Mouse (Mus musculus) heart, embryonic 11.5 days (tissue): ENCODE measurements around the gene AC140267.1. TPM values are rescaled to one million over a fixed set of nuclear protein-coding genes. Genes with fewer than 3 reads are reported as not detected.

Source experiments
- ATAC-seq: fragments of 200-750 bp; cut with Nextera tagmentation; replicated peaks from 2 replicates; pipeline ENCODE4 v1.8.0; 2017; ENCODE audit warnings: moderate library complexity; ENCODE audit not compliant: insufficient number of reproducible peaks, low FRiP score, low TSS enrichment
- H3K27ac ChIP-seq: fragments of 300-500 bp; sonication (generic); 2 replicates; pipeline ENCODE4 v1.5.1; 2014; ENCODE audit warnings: mild to moderate bottlenecking, low read depth, low read length
- H3K27me3 ChIP-seq: fragments of 300-500 bp; sonication (generic); 2 replicates; pipeline ENCODE4 v1.6.1; 2014; ENCODE audit warnings: mild to moderate bottlenecking, low read length, mixed read lengths; ENCODE audit not compliant: control insufficient read depth, insufficient read depth
- H3K36me3 ChIP-seq: fragments of 300-500 bp; sonication (generic); 2 replicates; pipeline ENCODE4 v1.6.1; 2014; ENCODE audit warnings: mild to moderate bottlenecking, low read length, moderate library complexity, mixed read lengths; ENCODE audit not compliant: control insufficient read depth, insufficient read depth
- H3K4me1 ChIP-seq: fragments of 300-500 bp; sonication (generic); 2 replicates; pipeline ENCODE4 v1.6.1; 2014; ENCODE audit warnings: low read length; ENCODE audit not compliant: control insufficient read depth, insufficient read depth
- H3K4me2 ChIP-seq: fragments of 300-500 bp; sonication (generic); 2 replicates; pipeline ENCODE4 v1.6.1; 2014; ENCODE audit warnings: mild to moderate bottlenecking, moderate library complexity
- H3K4me3 ChIP-seq: fragments of 300-500 bp; sonication (generic); 2 replicates; pipeline ENCODE4 v1.5.1; 2014; ENCODE audit warnings: low read depth, low read length
- H3K9ac ChIP-seq: fragments of 300-500 bp; sonication (generic); 2 replicates; pipeline ENCODE4 v1.6.1; 2014; ENCODE audit warnings: mild to moderate bottlenecking, low read depth, low read length, moderate library complexity
- H3K9me3 ChIP-seq: fragments of 300-500 bp; sonication (generic); replicated peaks from 2 replicates; pipeline ENCODE4 v1.6.1; 2016; ENCODE audit warnings: low read length; ENCODE audit not compliant: control insufficient read depth
- WGBS: fragments of 180-500 bp; shearing (Covaris S2); extraction: QIAGEN DNeasy Blood & Tissue Kit; methylation state at CpG from one replicate; pipeline ENCODE4 v1.1.7; 2014; ENCODE audit not compliant: insufficient replicate concordance; 5-methylcytosine and 5-hydroxymethylcytosine counted together
- polyA plus RNA-seq: library from polyadenylated mRNA; unstranded; fragments of >200 nt; fragmentation: Nextera tagmentation; extraction: Ambion mirVana; gene quantifications from 2 replicates; pipeline ENCODE4 v1.2.1, GENCODE M21; 2014

Gene AC140267.1
- polyA plus RNA-seq, result not detected in 2 replicates

GRCm38 (mm10) chr15:80235535-80235934, at the start of gene AC140267.1:
TSS of gene AC140267.1 (plus strand) at chr15:80235835.
- Histone ChIP-seq H3K9ac (peak within 1 kb of the TSS; percentile 94), H3K27me3 (no peaks in the 10 kb centered on the region), H3K4me2 (peak within 1 kb of the TSS; percentile 68), H3K9me3 (no peaks in the 10 kb centered on the region), H3K4me3 (peak within 1 kb of the TSS; percentile 96), H3K36me3 (peaks cover 16% of the 10 kb centered on the region), H3K27ac (peak within 1 kb of the TSS; percentile 82), H3K4me1 (peaks cover 9% of the 10 kb centered on the region)
- no peak for ATAC-seq
- WGBS, result 82% methylated on average over 9 of the region's 9 CpGs

DNA sequence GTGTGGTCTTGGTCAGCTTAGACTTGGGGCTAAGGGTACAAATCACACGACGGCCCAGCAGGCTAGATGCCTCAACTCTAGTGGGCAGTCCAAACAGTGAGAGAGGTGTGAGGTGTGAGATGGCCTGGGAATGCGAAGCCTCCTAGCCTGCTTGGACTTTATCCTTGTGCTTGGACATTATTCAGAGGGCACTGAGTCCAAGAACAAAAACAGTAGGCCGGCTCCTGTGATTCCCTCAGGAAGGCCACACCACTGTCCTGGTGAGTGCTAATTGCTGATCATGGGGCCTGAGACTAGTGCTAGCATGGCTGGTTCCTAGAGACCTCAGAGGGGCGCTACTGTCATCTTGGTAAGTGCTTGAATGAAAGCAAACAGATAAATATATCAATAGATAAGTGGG, 46.7 kb upstream of the AC140267.1 start:
- no peaks in the 10 kb centered on the region for H3K9me3 ChIP-seq
- H3K36me3 ChIP-seq, result no peaks in the 10 kb centered on the region
- H3K4me2 ChIP-seq, result no peak overlapping the region
- no peak for ATAC-seq
- no peak overlapping the region for H3K9ac ChIP-seq
- H3K4me1 ChIP-seq, result peaks cover 4% of the 10 kb centered on the region
- WGBS, result 59% methylated on average over 5 of the region's 5 CpGs
- H3K27me3 ChIP-seq, result no peaks in the 10 kb centered on the region
- H3K4me3 ChIP-seq, result no peak overlapping the region
- H3K27ac ChIP-seq, result no peak overlapping the region

DNA sequence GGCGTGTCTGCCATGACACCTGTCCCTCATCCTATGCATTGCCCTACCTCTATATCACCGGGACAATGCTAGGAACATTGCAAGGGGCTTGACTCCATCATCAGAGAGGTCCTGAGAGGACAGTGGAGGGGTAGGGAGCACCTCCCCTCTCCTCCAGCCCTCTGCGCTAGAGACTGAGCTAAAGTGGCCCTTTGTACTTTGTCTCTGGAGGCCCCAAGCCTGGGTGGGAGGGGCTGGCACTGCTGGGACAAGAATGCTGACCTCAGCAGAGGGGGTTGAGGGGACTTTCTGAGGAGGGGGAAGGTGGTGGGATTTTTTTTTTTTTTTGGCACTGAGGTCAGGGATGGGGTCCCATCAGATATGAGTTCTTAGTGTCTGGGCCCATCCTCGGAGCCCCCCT, 45.6 kb upstream of the AC140267.1 start:
- WGBS, result 61% methylated on average over 4 of the region's 4 CpGs
- H3K4me1 ChIP-seq, result peaks cover 4% of the 10 kb centered on the region
- no peak overlapping the region for H3K4me2 ChIP-seq
- H3K9ac ChIP-seq, result no peak overlapping the region
- H3K27me3 ChIP-seq, result no peaks in the 10 kb centered on the region
- H3K27ac ChIP-seq, result no peak overlapping the region
- no peaks in the 10 kb centered on the region for H3K9me3 ChIP-seq
- H3K36me3 ChIP-seq, result no peaks in the 10 kb centered on the region
- H3K4me3 ChIP-seq, result no peak overlapping the region
- ATAC-seq, result no peak

DNA sequence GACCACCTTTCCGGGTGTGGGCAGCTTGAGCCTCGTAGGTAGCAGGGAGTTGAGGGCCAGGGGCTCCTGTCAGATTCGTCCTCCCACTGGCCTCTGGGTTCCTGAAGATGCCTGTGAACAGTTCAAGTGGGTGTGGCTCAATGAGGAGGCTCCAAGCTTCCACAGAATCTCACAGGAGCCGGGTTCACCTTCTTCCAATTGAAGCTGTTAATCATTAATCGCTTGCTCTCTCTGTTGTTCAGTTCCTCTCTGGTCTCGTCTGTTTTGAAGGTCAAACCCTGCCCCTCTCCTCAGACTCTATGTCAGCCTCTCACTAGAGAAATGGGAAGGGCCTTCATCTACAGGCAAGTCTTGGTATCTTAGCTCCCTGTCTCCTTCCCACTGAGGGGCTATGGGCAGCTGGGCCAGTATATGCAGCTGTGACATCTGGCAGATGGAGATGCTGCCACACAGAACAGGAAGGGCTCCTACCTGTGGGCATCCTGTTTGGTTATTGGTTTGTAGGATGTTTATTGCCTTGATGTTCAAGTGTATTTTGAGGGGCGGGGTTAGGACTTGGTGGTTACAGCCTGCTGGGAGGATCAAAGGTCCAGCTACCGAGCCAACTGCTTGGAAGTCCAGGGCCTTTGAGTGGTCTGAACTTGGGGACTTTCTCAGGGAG, 43.9 kb upstream of the AC140267.1 start:
- no peak for ATAC-seq
- Histone ChIP-seq H3K4me2 (no peak overlapping the region), H3K4me3 (no peak overlapping the region), H3K27me3 (no peaks in the 10 kb centered on the region), H3K27ac (no peak overlapping the region), H3K4me1 (peaks cover 4% of the 10 kb centered on the region), H3K9ac (no peak overlapping the region), H3K36me3 (no peaks in the 10 kb centered on the region), H3K9me3 (no peaks in the 10 kb centered on the region)
- 65% methylated on average over 8 of the region's 8 CpGs for WGBS

GRCm38 (mm10) chr15:80192246-80192585, 43.4 kb upstream of the AC140267.1 start:
- H3K27ac ChIP-seq, result no peak overlapping the region
- no peak overlapping the region for H3K4me3 ChIP-seq
- peaks cover 4% of the 10 kb centered on the region for H3K4me1 ChIP-seq
- no peaks in the 10 kb centered on the region for H3K27me3 ChIP-seq
- ATAC-seq, result no peak
- no peak overlapping the region for H3K4me2 ChIP-seq
- no peaks in the 10 kb centered on the region for H3K9me3 ChIP-seq
- no peaks in the 10 kb centered on the region for H3K36me3 ChIP-seq
- 80% methylated on average over 6 of the region's 6 CpGs for WGBS
- H3K9ac ChIP-seq, result no peak overlapping the region

DNA sequence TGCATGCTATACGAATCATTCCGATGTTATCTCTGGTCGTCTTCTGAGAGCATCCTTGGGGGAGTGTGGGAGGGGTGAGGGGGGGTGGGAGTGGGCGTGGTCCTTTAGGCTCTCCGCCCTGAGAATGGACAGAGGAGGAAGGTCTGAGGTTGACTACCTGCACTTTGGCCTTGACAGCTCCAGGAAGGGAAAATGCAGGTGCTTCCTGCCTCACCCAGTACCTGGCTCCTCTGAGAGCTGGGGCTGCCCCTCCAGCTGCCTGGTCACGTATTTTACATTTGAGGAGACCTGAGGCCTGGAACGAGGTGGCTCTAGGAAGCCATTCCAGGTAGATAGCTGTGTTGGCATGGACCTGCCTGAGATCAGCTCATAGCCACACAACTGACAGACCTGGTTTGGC, 42.8 kb upstream of the AC140267.1 start:
- H3K9me3 ChIP-seq, result no peaks in the 10 kb centered on the region
- no peaks in the 10 kb centered on the region for H3K27me3 ChIP-seq
- peaks cover 4% of the 10 kb centered on the region for H3K4me1 ChIP-seq
- no peak overlapping the region for H3K4me2 ChIP-seq
- no peak overlapping the region for H3K27ac ChIP-seq
- ATAC-seq, result no peak
- WGBS, result 65% methylated on average over 7 of the region's 7 CpGs
- H3K36me3 ChIP-seq, result no peaks in the 10 kb centered on the region
- no peak overlapping the region for H3K9ac ChIP-seq
- H3K4me3 ChIP-seq, result no peak overlapping the region

- Histone ChIP-seq H3K27me3 (no peaks in the 10 kb centered on the region), H3K9ac (no peak overlapping the region), H3K4me3 (no peak overlapping the region), H3K27ac (no peak overlapping the region), H3K4me2 (no peak overlapping the region), H3K4me1 (no peaks in the 10 kb centered on the region), H3K9me3 (no peaks in the 10 kb centered on the region), H3K36me3 (no peaks in the 10 kb centered on the region)
- 72% methylated on average over 2 of the region's 2 CpGs for WGBS
- no peak for ATAC-seq
Measured at GRCm38 (mm10) chr15:80199556-80199955, 36.1 kb upstream of the AC140267.1 start.

DNA sequence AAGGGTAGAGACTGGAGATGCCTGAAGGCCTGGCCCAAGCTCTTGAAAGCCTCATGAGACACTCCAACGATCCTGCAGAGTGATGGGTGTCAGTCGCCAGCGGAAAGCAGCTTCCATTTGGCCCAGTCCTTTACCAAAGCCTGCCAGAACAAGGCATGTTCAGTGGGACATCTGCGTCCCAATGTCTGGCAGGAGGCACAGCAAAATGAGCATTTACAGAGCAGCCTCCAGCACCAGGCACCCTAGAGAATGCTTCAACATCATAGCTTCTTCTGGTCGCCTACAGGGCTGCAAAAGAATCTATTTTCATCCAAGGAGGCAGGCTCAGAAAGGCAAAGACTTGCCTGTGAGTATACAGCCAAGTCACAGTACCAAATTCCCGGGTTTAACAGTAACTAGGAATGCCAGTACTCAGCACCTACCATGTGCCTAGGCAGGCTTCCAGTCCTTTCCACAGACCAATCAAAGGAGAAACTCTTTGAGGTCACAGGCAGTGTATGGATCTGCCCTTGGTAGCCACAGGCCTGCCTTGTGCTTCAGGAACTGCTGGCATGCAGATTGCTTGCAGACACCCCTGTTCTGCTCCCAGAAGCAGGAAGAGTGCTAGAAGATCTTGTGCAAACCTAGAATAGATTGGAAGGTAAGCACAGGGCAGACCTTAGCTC, 33.4 kb upstream of the AC140267.1 start:
- Histone ChIP-seq H3K4me3 (no peak overlapping the region), H3K4me2 (no peak overlapping the region), H3K27ac (no peak overlapping the region), H3K9ac (no peak overlapping the region), H3K9me3 (no peaks in the 10 kb centered on the region), H3K27me3 (no peaks in the 10 kb centered on the region), H3K36me3 (no peaks in the 10 kb centered on the region), H3K4me1 (no peaks in the 10 kb centered on the region)
- ATAC-seq, result no peak
- 69% methylated on average over 6 of the region's 6 CpGs for WGBS

GRCm38 (mm10) chr15:80203406-80203805, 32.2 kb upstream of the AC140267.1 start:
- no peak overlapping the region for H3K4me2 ChIP-seq
- H3K36me3 ChIP-seq, result no peaks in the 10 kb centered on the region
- H3K27me3 ChIP-seq, result no peaks in the 10 kb centered on the region
- no peak overlapping the region for H3K4me3 ChIP-seq
- H3K27ac ChIP-seq, result no peak overlapping the region
- no peaks in the 10 kb centered on the region for H3K9me3 ChIP-seq
- H3K4me1 ChIP-seq, result no peaks in the 10 kb centered on the region
- no peak for ATAC-seq
- WGBS, result 21% methylated on average over 4 of the region's 4 CpGs
- no peak overlapping the region for H3K9ac ChIP-seq
